Mouse (Mus musculus) cerebellum, postnatal 10 days (tissue): Measurements from ENCODE around the gene Nol9.
A peak's percentile ranks its signal among the peaks of the same experiment; 100 is the strongest.

Experiments
- DNase-seq, 2 experiments: peaks; one replicate each; pipeline ENCODE4 v3.0.0; 2021; ENCODE audit warnings: mixed read lengths in 2 of 2

The Nol9 gene

GRCm38 (mm10) chr4:152038985-152039830 lies at the start of gene Nol9:
TSS of gene Nol9 (plus strand) at chr4:152039321.
- DNase-seq, result peak; percentile 98

- no peak for DNase-seq
Observed at GRCm38 (mm10) chr4:151992091-151992490, 47.0 kb upstream of the Nol9 start.

DNA sequence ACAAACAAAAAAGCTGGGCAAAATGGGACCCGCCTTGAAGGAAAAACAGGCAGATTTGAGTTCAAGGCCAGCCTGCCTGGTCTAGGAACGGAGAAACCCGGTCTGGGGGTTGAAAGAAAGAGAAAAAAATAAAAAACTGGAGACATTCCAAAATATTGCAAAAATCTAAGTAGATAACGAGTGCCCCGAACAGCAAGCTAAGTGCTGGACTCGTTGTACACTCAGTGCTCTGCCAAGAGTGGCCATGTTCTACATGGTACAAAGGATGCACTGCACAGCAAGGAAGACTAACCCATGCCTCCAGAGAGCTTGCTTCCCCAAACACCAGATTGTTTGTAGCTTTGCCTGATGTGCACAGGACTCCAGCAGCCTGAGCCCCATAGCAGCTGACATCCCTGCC lies 46.1 kb upstream of the Nol9 start:
- no peak for DNase-seq

- peak; percentile 61 to 64 for DNase-seq
Observed at GRCm38 (mm10) chr4:151994228-151995171, 44.6 kb upstream of the Nol9 start.

DNA sequence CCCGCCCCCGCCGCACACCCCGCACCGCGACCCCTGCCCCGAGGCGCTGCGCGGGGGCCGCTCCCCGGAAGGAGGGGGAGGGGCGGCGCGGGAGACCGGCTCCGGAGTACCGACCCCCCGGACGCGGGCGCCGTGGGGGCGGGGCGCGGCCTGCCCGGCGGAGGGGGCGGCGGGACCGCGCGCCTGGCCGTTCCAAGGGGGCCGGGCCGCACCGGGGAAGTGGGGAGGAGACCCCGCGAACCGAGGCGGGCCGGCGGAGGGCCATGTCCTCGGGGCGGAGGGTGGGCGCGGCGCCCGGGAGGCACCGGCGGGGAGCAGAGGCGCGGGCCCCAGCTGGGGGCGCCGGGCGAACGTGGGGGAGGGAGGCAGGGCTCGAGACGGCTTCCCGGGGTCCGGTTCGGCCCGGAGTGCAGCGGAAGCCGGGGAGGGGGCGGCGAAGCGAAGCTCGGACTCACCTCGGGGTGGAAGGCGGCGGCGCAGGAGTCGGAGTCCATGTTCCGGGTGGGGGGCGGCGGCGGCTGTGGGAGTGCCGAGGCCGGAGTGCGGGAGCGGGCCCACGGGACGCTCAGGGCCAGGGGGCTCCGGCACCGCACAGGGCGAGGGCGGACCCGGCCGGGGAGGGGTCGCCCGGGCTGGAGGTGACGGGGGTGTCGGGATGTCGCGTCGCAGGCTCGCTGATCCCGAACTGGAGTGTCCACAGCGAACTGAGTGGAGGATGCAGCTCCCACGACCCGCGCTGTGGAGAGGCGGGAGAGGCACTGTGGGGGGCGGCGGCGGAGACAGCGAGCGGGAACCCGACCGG lies 43.5 kb upstream of the Nol9 start:
- DNase-seq, result peak in 1 of 2 experiments; percentile 72

DNA sequence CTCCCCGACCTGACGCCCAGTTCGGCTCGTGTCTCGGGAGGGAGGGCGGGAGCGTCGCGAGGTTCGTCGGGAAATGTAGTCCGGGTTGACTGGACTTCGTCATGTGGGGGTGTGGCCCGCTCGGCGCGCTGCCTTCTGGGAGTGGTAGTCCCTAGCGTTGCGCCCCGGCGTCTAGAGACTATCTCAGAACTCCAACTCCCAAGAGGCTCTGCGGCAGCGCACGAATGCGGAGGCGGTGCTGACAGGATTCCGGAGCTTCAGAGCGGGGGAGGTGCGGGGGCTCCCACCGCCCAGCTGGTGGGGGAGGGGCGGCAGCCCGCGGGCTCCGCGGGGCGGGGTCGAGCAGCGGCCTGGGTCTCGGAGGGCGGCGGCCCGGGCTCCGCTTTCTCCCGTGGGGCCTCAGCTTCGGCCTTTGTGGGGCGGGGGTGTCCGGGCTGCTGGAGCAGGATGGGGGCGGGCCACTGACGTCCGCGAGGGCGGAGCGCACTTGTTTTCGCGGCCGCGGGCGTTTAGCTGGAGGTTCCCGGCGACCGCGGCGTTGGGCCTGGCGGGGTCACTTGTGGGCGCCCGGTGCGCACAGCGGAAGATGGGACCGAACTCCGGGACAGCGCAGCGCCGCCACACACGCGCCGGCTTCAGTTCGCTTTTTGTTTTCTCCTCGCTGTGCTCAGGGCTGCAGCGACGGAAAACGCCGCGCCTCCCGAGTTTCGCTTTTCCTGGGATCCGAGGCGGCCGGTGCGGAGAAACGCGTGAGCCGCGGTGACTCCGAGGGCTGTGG lies 42.8 kb upstream of the Nol9 start, which contains the start of gene Phf13:
TSS of gene Phf13 (minus strand) at position 86 of the 778 bp plus-strand sequence.
- DNase-seq, result peak; percentile 99 to 100

DNA sequence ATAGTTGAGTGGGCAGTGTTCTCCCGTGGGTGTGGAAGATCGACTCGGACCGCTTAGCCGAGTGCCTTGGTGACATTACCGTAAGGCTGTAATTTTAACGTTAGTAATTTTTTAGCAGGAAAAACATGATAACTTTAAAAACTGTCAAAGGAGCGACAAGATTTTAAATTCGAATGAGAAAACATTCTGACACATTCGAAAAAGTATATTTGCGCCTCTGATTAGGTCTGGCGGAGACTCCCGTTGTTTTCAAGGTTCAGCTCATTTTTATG lies 42.2 kb upstream of the Nol9 start:
- DNase-seq, result no peak

GRCm38 (mm10) chr4:151997701-151998100 lies 41.4 kb upstream of the Nol9 start:
- DNase-seq, result no peak

DNA sequence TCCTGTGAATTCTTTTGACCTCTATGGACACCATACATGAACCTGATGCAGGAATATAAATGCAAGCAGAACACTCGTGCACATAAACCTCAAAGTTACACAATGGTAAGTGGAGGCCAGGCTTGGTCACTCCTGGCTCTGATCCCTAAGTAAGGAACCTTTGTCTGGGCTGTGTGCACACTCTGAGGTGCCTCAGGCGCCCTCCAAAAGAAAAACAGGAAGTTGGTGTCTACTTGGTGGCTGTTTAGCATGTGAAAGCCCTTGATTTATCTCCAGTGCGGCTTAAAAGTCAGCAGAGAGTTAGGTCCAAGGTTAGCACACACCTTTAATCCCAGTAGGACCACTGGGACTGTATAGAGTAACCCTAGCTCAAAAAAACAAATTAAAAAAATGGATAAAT lies 39.6 kb upstream of the Nol9 start:
- DNase-seq, result no peak

DNA sequence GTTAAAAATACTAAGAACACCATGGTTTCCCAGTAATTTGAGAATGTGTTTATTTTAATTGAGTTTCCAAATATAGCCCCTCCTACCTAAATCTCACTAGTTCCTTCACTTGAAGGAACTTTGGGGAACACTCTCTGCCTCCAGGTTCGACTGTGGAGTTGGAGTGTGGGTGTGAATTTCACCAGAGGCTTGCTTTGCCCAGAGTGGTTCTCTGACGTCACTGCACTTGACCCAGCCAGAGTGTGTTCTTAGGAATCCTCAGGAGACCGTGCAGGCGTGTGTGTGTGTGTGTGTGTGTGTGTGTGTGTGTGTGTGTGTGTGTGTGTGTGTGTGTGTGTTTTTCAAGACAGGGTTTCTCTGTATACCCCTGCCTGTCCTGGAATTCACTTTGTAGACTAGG lies 38.2 kb upstream of the Nol9 start:
- no peak for DNase-seq

DNA sequence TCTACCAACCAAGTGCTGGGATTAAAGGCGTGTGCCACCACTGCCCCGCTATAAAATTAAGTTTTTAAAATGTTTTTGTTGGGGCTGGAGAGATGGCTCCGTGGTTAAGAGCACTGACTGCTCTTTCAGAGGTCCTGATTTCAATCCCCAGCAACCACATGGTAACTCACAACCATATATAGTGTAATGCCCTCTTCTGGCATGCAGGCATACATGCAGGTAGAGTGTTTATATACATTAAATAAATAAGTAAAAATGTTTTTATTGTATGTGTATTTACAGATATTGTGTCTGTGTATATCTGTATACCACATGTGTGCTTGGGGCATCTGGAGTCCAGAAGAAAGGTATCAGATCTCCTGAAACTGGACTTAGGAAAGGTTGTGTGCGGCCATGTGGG lies 37.8 kb upstream of the Nol9 start:
- DNase-seq, result no peak

GRCm38 (mm10) chr4:152002063-152002462 lies 37.1 kb upstream of the Nol9 start:
- DNase-seq, result no peak

- DNase-seq, result no peak
Observed at GRCm38 (mm10) chr4:152006137-152006536, 33.0 kb upstream of the Nol9 start.

DNA sequence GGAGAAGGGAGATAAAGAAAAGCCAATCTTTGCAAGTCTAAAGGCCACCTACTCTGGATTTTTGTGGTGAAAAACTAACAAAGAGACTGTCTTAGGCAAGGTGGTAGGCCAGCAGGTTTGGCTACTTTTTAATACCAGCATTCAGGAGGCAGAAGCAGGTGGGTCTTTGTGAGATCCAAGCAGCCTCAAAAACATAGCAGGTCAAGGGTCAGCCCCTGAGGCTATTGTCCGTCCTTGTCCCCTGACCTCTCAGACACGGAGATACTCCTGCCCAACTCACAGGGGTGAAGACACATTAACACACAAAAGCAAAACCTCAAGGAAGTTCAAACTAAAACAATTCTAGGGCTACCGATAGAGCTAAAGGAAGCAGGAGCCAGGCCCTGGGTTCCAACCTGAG lies 32.3 kb upstream of the Nol9 start:
- DNase-seq, result no peak

GRCm38 (mm10) chr4:152007481-152008147 lies 31.5 kb upstream of the Nol9 start:
- DNase-seq, result no peak

GRCm38 (mm10) chr4:152008148-152008500 lies 31.0 kb upstream of the Nol9 start:
- no peak for DNase-seq

- peak; percentile 93 to 95 for DNase-seq
Observed at GRCm38 (mm10) chr4:152008622-152009075, 30.5 kb upstream of the Nol9 start, which contains the start of gene Klhl21. TSS of gene Klhl21 (plus strand) at chr4:152008803.

GRCm38 (mm10) chr4:152009076-152010051 lies 29.8 kb upstream of the Nol9 start:
- peak; percentile 83 to 84 for DNase-seq

DNA sequence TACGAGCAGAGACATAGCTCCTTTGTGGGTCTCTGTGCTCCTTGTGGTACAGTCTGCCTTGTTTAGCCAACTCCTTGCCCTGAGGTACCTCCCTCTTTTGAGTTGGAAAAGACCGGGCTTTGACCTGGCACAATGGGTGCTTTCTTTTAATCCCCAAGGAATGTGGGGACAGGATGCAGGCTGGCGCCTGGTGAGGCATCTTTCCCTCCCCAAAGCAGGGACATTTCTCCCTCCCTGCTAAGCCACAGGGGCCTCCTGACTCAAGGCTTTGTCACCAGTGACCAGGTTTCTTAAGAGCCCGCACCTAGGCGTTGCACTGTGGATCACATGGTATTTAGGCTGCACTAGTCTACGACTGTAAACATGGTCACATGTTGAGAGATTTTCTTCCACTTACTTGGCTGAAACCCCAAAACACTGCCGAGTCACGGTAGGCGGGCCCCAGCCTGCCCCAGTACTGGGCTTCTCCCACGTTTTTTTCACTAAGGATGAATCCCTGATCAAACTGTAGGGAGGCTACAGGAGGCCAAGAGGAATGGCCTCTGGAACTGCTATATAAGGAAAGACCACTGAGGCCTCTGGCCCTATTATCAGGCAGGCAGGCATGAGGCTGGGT lies 28.9 kb upstream of the Nol9 start:
- no peak for DNase-seq

- peak; percentile 54 to 66 for DNase-seq
Observed at GRCm38 (mm10) chr4:152010707-152011134, 28.4 kb upstream of the Nol9 start.
